Mouse (Mus musculus) heart, postnatal 0 days (tissue): ENCODE data around the gene Iqcb1.
A peak's percentile ranks its signal among the peaks of the same experiment; 100 is the strongest.

Experiments
- CTCF ChIP-seq: IDR thresholded peaks from 2 replicates; pipeline ENCODE4 v1.5.1; 2016; ENCODE audit warnings: antibody characterized with exemption, control low read depth, low read depth
- EP300 ChIP-seq: IDR thresholded peaks from 2 replicates; pipeline ENCODE4 v1.6.1; 2016; ENCODE audit warnings: antibody characterized with exemption, low read depth

DNA sequence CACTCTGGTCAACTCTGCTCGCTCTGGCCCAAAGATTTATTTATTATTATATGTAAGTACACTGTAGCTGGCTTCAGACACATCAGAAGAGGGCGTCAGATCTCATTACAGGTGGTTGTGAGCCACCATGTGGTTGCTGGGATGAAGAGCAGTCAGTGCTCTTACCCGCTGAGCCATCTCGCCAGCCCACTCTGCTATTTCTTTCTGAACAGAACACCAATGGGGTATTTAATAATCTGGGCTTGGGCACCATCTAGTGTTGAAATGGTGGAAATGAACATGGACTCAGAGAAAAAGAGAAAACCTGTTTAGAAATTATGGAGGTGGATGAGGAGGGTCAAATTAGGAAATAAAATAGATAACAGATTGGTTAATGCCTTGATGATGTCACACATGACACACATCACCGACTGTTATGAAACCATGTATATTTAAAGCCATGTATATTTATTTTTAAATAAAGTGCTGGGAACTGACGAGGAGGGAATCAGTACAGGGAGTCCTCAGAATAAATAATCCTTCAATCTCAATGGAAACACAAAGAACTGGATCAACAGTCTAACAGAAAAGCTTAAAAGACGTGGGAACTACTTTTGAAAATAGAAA is 10.8 kb upstream of the Iqcb1 start:
- TF ChIP-seq CTCF (peak; percentile 80), EP300 (no peak)
